Mouse (Mus musculus): Measurements from ENCODE around the gene Pdss2. TPM values are rescaled to one million over a fixed set of nuclear protein-coding genes. Genes with fewer than 3 reads are reported as not detected.

Pdss2 gene
- 10 to 100 TPM; 16.9 to 17.0 TPM for total RNA-seq (2021)
- long read RNA-seq, experiment 1, transcript Pdss2-201 (8 exons, 2,127 nt), result major isoform, 7 of 11 reads
- long read RNA-seq, experiment 1, partial matches to known transcripts, result 1 of 11 reads
- long read RNA-seq, experiment 1, other reads (novel, unspliced or antisense), result 3 of 11 reads
- long read RNA-seq, experiment 2, transcript Pdss2-201 (8 exons, 2,127 nt), result major isoform, 18 of 24 reads
- long read RNA-seq, experiment 2, partial matches to known transcripts, result 0 of 24 reads
- long read RNA-seq, experiment 2, other reads (novel, unspliced or antisense), result 6 of 24 reads

DNA sequence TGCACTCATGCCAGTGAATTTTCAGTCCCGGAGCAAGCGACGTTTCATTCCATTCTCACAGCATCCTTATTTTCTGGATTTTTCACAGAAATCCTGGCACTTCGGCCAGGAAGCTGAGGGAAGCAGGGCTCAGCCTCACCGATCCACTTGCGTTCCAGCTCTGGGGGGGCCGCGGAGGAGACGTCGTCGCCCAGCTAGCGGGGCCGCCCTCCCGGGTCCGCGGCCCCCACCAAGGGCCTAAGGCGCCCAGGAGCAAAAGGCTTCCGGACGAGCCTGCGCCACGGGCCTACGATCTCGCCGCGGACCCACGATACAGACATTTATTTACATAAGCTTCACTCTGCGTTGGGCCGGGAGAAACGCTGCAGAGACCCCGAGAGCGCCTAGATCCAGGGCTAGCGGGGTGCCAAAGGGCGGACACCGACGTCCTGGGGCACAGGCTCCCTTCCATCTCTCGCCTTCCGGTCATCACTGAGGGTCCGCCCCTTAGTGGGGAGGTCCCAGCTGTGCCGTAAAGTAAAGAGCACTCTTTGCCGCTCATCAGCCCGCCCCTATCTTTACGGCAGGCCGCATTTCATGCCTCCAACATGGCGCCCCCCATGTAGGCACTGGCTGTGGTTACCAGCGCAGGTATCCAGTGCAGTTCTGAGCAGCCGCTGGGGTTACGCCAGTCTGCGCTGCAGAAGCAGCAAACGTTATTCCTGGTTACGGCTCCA is at the start of gene Pdss2:
Pdss2 (plus strand) TSS at position 577 of the 716 bp plus-strand sequence.
- peak; percentile 68 to 87 for DNase-seq (ENCODE audit: low spot score in 2 of 2)

DNA sequence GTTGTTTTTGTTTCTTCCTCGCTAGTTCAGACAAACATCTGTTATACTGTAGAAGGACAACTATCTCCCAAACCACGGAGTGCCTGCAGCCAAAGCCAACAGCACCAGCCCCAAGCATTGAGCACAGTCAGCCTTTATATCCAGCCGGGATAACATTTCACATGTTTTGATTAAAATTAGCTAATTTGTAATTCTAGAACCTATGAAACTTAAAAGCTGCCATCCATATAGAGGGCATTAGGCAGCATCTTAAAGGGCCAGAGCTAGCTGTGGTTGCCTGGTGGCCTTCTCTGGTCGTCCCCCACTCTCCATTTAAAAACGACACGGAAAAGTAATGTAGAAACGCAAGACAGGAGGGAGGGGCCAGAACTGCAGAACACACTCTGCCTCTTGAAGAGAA is 49.2 kb upstream of the Pdss2 start:
- DNase-seq (ENCODE audit: low spot score in 2 of 2), result no peak

DNA sequence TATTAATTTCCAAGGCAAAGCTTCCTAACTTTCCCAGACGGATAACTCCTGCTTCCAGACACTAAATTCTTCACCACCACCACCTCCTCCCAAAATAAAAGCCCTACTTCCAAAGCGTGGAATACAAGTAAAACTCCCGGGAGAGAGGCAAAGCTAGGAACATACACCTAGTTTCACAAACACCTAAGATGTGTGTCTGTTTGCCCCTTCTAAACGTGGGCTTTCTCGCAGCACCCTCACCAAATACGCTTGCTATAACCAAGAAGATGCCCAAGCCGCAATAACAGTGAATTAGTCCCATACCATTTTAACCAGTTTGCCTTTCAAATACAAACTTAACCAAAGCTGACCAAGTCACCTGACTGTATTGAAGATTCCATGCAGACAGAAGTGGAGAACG is 48.7 kb upstream of the Pdss2 start:
- DNase-seq (ENCODE audit: low spot score in 2 of 2), result no peak

DNA sequence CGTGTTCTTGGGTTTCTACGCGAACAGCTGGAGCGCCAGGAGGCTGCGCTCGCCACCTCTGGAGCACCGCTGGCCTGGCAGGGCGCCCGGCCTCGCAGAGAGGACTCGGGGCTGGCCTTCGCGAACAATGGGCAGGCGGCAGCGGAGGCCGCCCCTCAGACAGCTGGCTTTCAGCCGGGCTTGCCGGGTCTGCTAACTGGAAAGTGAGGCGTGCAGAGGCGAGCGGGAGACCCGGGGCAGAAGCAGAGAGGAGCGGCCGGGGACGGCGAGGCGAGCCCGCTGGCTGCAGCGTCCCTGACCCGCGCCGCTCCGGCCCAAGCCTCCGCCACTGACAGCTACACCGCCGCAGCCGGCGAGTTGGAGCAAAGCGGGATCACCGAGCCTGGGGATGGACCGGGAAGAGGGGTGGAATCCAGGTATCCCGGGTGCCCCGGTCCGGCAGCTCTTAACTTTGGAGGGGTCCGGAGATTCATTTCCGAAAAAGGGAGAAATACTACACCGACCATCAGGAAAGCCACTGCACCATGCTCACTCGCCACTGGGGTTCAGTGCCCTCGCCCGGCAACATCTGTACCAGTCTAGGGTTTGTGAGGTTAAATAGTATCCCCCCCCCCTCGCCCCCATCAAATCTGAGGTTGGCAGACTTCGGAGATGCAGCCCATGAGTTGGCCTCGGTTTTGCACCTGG is 48.0 kb upstream of the Pdss2 start:
- peak; percentile 22 to 30 for DNase-seq (ENCODE audit: low spot score in 2 of 2)

DNA sequence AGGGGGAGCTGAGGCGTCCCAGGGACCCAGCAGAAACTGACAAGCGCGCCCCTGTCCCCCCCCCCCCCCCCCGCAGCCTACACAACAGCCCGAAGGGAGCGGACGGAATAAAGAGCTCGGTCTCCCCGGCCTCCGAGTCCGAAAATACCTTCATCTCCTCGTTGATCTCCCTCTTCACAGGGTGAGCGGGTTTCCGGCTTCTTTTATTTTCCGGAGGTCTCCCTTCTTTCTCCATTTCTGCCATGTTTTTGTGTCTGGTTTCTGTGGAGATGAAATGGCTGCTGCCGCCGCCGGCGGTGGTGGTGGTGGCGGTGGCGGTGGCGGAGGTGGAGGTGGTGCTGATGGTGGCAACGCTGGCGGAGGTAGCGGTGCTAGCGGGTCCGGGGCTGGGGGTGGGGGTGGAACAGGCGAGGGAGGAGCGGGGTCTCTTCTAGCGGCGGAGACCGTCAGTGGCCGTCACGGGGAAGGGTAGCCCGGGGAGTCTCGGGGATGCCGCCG is 47.4 kb upstream of the Pdss2 start:
- no peak for DNase-seq (ENCODE audit: low spot score in 2 of 2)

DNA sequence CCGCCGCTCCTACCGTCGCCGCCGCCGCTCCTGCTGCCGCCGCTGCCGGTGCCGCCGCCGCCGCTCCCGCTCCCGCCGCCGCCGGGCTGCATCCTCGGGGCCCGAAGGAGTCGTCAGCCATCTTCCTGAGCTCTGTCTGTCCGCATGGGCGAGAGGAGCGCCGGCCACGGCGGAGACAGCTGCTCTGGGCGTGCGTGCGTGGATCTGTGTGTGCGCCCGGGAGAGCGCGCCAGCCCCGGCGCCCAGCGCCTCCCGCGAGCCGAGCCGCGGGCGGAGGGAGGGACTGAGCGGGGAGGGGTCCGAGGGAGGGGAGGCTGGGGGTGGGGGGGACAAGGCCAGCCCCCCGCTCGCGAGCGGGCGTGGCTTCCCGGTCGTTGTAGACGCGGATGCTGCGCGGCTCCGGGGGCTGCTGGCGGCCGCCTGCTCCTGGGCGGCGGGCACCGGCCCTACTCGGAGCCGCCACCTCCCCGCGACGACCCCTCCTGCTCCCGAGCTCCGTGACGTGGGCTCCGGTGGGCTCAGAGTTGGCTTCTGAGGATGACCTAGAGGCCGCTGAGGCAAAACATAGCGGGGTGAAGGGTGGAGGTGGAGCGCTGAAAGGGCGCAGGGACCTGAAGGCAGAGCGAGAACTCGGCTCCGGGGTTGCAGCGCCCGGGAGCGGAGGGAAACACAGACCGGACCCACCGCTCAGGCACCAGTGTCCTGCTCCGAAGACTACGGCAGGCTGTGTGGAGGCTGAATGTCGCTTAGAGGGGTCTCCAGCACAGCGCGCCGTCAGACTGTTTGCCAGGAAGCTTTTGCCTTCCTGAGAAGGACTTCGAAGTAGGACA is 46.7 kb upstream of the Pdss2 start, which contains the start of the genes Sobp and 9030612E09Rik:
Sobp (minus strand) TSS at position 205 of the 830 bp plus-strand sequence.
9030612E09Rik (plus strand) TSS at position 379 of the 830 bp plus-strand sequence.
- peak in 1 of 2 experiments; percentile 11 for DNase-seq (ENCODE audit: low spot score in 2 of 2)

DNA sequence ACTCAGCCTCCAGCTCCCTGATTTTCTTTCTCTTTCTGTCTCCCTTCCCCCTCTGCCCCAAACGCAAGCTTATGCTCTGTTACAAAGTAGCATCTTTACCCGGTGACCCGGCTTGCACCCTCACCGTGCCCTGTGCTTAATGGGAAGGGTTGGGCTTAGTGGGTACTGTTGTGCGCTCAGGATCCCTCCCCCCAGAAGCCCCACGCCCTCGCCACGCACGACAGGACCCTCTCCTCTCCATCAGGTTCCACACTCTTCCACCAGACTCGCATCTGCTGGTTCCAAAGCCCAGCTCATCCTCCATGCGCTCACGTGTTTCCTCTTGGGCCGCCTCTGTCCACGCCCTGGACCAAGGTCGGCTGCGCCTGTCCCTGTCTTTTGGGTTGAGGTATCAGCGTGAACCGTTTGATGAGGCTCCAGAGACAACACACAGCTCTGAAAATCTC is 46.1 kb upstream of the Pdss2 start:
- no peak for DNase-seq (ENCODE audit: low spot score in 2 of 2)

DNA sequence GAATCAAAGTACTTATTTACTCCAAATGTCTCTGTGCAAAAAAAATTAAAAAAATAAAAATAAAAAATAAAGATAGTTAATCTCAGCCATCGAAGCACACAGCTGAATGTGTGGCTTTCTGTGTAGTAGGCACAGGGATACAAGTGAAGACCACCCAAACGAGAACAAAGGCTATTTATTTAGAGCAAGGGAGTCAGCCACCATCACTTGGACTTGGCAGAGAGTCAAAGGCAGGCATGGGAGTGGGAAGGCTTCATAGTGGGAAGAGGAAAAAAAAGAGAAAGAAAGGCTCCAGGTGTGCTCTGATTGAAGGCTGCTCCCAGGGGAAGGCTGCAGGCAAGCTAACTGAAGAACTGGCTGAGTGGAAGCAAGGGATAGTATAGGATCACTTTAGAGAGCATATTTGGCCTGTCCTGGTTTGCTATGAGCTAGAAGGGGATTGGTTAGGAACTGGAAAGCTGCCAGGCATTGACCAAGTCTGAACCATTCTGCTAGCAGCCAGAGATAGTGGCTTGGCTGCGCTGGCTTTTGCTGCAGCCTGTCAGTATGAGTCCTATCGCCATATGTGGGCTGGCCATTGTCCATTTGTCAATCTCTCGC is 40.9 kb upstream of the Pdss2 start:
- DNase-seq (ENCODE audit: low spot score in 2 of 2), result no peak

DNA sequence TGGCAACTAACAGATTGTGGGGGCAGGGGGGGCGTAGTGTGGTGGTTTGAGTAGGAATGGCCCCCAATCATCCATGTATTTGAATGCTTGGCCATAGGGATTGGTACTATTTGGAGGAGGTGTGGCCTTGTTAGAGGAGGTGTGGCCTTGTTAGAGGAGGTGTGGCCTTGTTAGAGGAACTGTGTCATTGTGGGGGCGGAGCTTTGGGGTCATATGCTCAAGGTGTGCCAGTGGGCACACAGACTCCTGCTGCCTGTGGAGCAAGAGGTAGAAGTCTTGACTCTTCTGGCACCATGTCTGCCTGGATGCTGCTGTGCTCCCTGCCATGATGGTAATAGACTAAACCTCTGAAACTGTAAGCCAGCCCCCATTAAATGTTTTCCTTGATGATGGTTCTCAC is 21.1 kb upstream of the Pdss2 start:
- DNase-seq (ENCODE audit: low spot score in 2 of 2), result no peak

DNA sequence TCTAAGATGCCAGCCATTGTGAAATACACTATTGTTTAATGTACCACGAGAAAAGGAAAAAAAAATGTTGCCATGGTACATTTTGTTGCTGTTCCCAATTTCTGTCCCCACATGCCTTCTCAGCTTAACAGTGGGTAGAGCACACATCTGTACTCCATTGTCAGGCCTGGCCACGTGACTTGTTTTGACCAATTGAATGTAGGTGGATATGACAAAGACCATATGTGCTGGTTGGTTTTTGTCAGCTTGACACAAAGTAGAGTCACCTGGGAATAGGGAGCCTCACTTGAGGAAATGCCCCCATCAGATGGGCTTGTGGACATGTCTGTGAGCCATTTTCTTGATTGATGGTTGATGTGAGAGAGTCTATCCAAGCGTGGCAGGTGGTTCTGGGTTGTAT is 17.4 kb upstream of the Pdss2 start:
- no peak for DNase-seq (ENCODE audit: low spot score in 2 of 2)

DNA sequence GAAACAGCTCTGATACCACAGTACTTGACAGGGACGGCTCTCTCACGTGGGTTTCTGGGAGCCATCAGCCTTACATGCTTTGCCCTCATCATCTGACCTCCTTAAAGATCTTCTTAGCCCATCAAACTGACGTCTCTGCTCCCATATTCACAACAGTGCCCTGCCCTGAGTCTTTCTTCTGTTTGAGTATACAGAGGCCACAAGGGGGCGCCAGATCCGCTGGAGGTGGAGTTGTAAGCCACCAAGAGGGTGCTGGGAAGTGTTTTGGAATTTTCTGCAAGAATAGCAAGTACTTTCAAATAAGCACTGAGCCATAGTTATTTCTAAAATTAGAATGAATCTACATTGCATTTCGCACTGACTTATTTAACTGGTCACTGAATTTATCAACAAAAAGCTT is 9.4 kb upstream of the Pdss2 start:
- DNase-seq (ENCODE audit: low spot score in 2 of 2), result no peak

DNA sequence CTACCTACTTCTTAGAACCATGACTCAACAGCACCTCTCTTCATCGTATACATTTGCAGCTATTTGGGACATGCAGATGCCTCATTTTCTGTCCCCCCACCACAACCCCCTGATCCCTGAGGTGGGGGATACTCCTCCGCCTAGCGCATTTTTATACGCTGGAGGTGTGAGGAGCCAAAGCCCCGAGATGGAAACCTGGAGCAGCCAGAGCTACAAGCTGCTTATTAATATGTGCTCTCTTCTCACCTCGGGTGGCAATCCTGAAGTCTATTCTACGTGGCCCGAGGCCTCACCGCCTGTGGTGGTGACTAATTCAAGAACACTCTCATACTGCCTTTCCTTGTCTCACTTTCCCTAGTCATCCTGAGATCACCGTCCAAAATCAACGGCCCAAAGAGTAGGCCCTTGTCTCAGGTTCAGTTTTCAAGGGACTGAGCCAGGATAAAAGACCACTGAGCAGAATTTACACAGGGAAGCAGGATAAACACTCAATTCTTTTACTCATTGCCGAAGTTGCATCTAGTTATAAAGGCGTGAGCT is 3.9 kb upstream of the Pdss2 start:
- DNase-seq (ENCODE audit: low spot score in 2 of 2), result no peak

DNA sequence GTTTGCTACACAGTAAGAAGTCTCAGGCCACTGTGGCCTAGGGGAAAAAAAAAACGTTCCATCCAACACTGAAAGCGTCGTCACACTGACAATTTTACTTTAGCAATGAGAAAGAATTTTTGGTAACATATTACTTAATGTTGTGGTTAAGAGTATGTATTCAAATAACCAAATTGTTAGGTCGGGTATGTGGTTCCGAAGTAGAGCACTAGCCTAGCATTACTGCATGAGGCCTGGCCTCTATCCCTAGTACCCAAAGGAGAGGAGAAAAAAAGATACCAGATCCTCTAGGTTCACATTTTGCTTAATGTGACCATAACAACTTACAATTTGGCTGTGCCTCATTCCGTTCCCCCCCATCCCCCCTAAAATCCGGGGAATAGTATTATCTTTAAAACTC is 807 bp upstream of the Pdss2 start:
- no peak for DNase-seq (ENCODE audit: low spot score in 2 of 2)

DNA sequence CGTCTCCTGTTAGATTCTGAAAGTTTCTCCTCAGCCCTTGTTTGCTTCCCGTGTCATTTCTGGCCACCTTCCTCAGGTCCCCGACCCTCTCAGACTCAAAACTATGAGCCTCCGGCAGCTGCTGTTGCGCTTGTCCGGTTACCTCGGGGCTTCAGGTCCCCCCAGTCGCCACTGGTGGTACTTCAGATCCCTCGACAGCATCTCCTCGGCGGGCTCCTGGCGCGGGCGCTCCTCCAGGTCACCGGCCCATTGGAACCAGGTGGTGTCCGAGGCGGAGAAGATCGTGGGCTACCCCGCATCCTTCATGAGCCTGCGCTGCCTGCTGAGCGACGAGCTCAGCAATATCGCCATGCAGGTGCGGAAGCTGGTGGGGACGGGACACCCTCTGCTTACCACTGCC is 373 bp downstream of the Pdss2 start:
- peak in 1 of 2 experiments; percentile 14 for DNase-seq (ENCODE audit: low spot score in 2 of 2)

DNA sequence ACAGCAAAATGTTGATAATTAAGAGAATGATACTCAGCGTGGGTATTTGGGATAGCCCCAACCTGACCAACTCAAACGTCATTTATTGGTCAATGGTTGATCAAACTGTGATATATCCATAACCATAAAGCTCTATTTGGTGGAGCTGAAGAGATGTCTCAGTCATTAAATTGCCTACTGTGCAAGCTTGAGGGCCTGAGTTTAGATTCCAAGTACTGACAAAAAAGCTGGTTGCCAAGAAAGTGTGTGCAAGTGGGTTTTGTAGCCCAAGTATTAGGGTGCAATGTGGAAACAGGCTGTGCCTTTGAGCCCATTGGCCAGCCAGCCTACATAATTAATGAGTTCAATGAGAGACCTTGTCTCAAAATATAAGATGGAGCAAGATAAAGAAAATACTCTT is 2.1 kb downstream of the Pdss2 start:
- no peak for DNase-seq (ENCODE audit: low spot score in 2 of 2)

DNA sequence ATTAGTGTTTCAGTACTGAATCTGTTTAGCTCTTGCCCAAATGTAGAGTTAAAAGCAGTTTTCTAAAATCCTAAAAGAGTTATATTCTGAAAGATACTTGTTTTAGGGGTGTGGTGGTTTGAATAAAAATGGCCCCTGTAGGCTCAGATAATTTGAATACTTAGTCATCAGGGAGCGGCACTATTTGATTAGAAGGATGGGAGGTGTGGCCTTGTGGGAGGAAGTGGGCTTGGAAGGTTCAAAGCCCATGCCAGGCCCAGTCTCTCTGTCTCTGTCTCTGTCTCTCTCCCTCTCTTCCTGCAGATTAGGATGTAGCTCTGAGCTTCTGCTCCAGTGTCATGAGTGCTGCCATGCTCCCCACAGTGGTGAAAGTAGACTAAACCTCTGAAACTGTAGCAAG is 5.1 kb downstream of the Pdss2 start:
- no peak for DNase-seq (ENCODE audit: low spot score in 2 of 2)

DNA sequence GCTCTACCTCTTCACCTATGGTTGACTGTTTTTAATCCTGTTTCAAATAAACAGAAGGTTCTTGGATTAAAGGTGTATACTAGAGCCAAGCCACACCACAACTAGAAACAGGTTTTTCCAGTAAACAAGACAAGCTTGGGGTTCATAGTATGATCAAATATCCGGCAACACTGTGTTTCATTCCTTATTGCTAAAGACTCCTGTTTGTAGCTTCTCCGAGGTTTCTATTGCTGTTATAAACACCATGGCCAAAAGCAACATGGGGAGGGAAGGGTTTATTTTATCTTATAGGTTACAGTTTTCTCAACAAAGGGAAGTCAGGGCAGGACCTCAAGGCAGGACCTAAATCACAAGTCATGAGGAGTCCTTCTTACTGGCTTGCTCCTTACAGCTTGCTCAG is 8.0 kb downstream of the Pdss2 start:
- DNase-seq (ENCODE audit: low spot score in 2 of 2), result no peak

DNA sequence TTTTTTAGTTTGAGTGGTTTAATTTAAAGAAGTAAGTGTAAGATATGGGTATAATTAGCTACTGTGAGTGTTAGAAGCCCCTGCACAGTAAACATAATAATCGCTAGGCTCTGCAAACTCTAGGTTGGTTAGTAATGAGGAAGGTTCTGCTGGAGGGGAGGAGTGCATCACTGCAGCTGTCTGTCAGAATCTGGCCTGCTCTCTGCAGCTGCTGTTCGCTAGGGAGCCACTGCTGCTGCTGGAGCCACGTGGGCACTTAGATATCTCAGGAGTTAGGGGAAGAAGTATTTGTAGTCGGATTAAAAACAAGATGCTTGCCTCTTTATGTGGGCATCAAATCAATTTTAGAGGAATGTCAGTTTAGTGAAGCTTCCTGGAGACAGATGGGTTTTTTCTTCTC is 13.2 kb downstream of the Pdss2 start:
- no peak for DNase-seq (ENCODE audit: low spot score in 2 of 2)

DNA sequence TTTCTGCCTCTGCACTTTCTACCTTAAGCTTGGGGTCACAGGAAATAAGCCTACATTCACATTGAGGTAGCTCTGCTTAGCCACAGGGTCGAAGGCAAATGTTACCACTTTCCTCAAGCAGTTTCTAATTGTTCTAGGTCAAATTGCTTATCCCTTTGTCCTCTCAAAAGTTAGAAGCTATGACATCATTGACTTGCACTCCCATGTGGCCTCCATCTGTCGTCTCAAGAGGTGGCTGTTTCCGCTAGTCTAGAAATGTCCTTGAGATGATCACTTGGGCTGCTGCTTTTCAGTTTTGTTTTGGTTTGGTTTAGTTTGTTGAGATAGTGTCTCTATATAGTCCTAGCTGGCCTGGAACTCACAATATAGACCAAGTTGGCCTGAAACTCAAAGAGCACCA is 13.7 kb downstream of the Pdss2 start:
- no peak for DNase-seq (ENCODE audit: low spot score in 2 of 2)

Measured in adrenal gland, postnatal 4 days (tissue).